Mouse (Mus musculus): ENCODE data around the gene Washc4. TPM values are rescaled to one million over a fixed set of nuclear protein-coding genes. Genes with fewer than 3 reads are reported as not detected.
A peak's percentile ranks its signal among the peaks of the same experiment; 100 is the strongest.

Gene Washc4
- polyA plus RNA-seq, 1 experiment: 1.3 TPM

- no peaks in the 10 kb centered on the region for H3K4me1 ChIP-seq (ENCODE audit: control insufficient read depth, insufficient read depth, low read length)
- no peak overlapping the region for H3K4me3 ChIP-seq (ENCODE audit: control insufficient read depth, low read depth, low read length)
- no peaks in the 10 kb centered on the region for H3K27me3 ChIP-seq (ENCODE audit: control insufficient read depth, insufficient read depth, low read length)
- no peak overlapping the region for H3K27ac ChIP-seq (ENCODE audit: control insufficient read depth, insufficient read depth, low read depth, low read length)
- TF ChIP-seq CTCF (IDR thresholded peaks at IDR 0.05; ENCODE audit: control insufficient read depth, insufficient read depth, insufficient replicate concordance, low read depth, low read length): no peak
- no peak for TF ChIP-seq POLR2A (IDR thresholded peaks at IDR 0.05; ENCODE audit: control insufficient read depth, low read depth, low read length)
- H3K36me3 ChIP-seq (ENCODE audit: control insufficient read depth, insufficient read depth, low read length): no peaks in the 10 kb centered on the region
Observed at GRCm38 (mm10) chr10:83636191-83636590, 92.6 kb downstream of the Washc4 start.

DNA sequence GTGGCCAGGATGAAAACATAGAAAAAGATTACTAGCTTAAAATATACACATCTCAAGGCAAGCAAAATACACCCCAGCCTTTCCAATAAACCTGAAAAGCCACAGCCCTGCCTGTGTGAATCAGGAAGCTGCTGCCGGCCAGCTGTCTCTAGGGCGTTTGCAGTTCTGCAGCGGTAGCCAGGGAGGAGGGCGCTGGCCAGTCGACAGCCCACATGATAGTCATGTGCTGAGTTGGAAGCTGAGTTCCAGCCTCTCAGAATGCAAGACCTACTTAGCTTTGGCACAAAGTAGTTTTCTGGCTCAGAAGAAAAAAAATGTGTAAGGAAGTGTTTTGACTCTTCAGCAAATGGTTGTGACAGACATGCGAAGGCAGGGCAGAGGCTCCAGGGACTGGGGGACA, 93.7 kb downstream of the Washc4 start:
- no peaks in the 10 kb centered on the region for H3K27me3 ChIP-seq (ENCODE audit: control insufficient read depth, insufficient read depth, low read length)
- H3K27ac ChIP-seq (ENCODE audit: control insufficient read depth, insufficient read depth, low read depth, low read length): peak overlapping the region; percentile 19; the same call in 1 of the 2 replicates
- H3K4me3 ChIP-seq (ENCODE audit: control insufficient read depth, low read depth, low read length): no peak overlapping the region
- H3K4me1 ChIP-seq (ENCODE audit: control insufficient read depth, insufficient read depth, low read length): no peaks in the 10 kb centered on the region
- H3K36me3 ChIP-seq (ENCODE audit: control insufficient read depth, insufficient read depth, low read length): no peaks in the 10 kb centered on the region
- TF ChIP-seq CTCF (IDR thresholded peaks at IDR 0.05; ENCODE audit: control insufficient read depth, insufficient read depth, insufficient replicate concordance, low read depth, low read length): no peak
- no peak for TF ChIP-seq POLR2A (IDR thresholded peaks at IDR 0.05; ENCODE audit: control insufficient read depth, low read depth, low read length)

DNA sequence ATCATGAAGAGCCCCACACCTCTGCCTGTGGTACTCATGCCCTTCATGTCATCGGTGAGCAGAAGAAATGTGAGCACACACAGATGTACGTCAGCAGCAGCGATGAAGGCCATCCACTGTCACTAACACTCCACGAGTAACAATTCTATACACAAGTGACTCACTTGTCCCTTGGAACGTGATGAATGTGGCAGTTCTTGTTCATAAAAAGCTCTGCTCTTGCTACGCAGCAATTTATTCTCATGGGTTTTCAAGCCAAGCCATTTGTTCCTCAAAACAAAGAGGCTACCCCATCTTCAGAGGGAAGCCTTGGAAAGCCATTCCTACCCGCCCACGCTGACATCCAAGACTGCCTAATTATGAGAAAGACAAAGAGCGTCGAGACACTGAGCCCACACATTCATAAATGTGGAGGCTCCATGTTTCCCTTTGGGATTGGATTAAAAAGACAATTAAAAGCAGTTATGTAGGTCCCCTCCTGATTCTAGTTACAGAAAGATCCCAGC, 96.4 kb downstream of the Washc4 start:
- Histone ChIP-seq H3K36me3 (ENCODE audit: control insufficient read depth, insufficient read depth, low read length) (no peaks in the 10 kb centered on the region), H3K4me3 (ENCODE audit: control insufficient read depth, low read depth, low read length) (no peak overlapping the region), H3K27ac (ENCODE audit: control insufficient read depth, insufficient read depth, low read depth, low read length) (no peak overlapping the region), H3K27me3 (ENCODE audit: control insufficient read depth, insufficient read depth, low read length) (no peaks in the 10 kb centered on the region), H3K4me1 (ENCODE audit: control insufficient read depth, insufficient read depth, low read length) (peaks cover 7% of the 10 kb centered on the region)
- TF ChIP-seq CTCF (IDR thresholded peaks at IDR 0.05; ENCODE audit: control insufficient read depth, insufficient read depth, insufficient replicate concordance, low read depth, low read length): no peak
- no peak for TF ChIP-seq POLR2A (IDR thresholded peaks at IDR 0.05; ENCODE audit: control insufficient read depth, low read depth, low read length)

- Histone ChIP-seq H3K4me1 (ENCODE audit: control insufficient read depth, insufficient read depth, low read length) (peaks cover 9% of the 10 kb centered on the region), H3K27ac (ENCODE audit: control insufficient read depth, insufficient read depth, low read depth, low read length) (no peak overlapping the region), H3K36me3 (ENCODE audit: control insufficient read depth, insufficient read depth, low read length) (no peaks in the 10 kb centered on the region), H3K27me3 (ENCODE audit: control insufficient read depth, insufficient read depth, low read length) (no peaks in the 10 kb centered on the region), H3K4me3 (ENCODE audit: control insufficient read depth, low read depth, low read length) (no peak overlapping the region)
- TF ChIP-seq POLR2A (IDR thresholded peaks at IDR 0.05; ENCODE audit: control insufficient read depth, low read depth, low read length) (no peak), CTCF (IDR thresholded peaks at IDR 0.05; ENCODE audit: control insufficient read depth, insufficient read depth, insufficient replicate concordance, low read depth, low read length) (no peak)
Observed at GRCm38 (mm10) chr10:83641641-83642040, 98.1 kb downstream of the Washc4 start.

GRCm38 (mm10) chr10:83644167-83644566, 100.6 kb downstream of the Washc4 start:
- no peak for TF ChIP-seq CTCF (IDR thresholded peaks at IDR 0.05; ENCODE audit: control insufficient read depth, insufficient read depth, insufficient replicate concordance, low read depth, low read length)
- TF ChIP-seq POLR2A (IDR thresholded peaks at IDR 0.05; ENCODE audit: control insufficient read depth, low read depth, low read length): no peak
- Histone ChIP-seq H3K4me1 (ENCODE audit: control insufficient read depth, insufficient read depth, low read length) (peaks cover 11% of the 10 kb centered on the region), H3K27me3 (ENCODE audit: control insufficient read depth, insufficient read depth, low read length) (no peaks in the 10 kb centered on the region), H3K27ac (ENCODE audit: control insufficient read depth, insufficient read depth, low read depth, low read length) (peak overlapping the region; percentile 0; the same call in 1 of the 2 replicates), H3K36me3 (ENCODE audit: control insufficient read depth, insufficient read depth, low read length) (no peaks in the 10 kb centered on the region), H3K4me3 (ENCODE audit: control insufficient read depth, low read depth, low read length) (no peak overlapping the region)

GRCm38 (mm10) chr10:83644865-83645715, 101.5 kb downstream of the Washc4 start:
- TF ChIP-seq CTCF (IDR thresholded peaks at IDR 0.05; ENCODE audit: control insufficient read depth, insufficient read depth, insufficient replicate concordance, low read depth, low read length) (no peak), POLR2A (IDR thresholded peaks at IDR 0.05; ENCODE audit: control insufficient read depth, low read depth, low read length) (peak; percentile 56; the same call in 1 of the 2 replicates)
- Histone ChIP-seq H3K4me3 (ENCODE audit: control insufficient read depth, low read depth, low read length) (no peak overlapping the region), H3K4me1 (ENCODE audit: control insufficient read depth, insufficient read depth, low read length) (peaks cover 11% of the 10 kb centered on the region), H3K27ac (ENCODE audit: control insufficient read depth, insufficient read depth, low read depth, low read length) (peak overlapping the region; percentile 83), H3K36me3 (ENCODE audit: control insufficient read depth, insufficient read depth, low read length) (no peaks in the 10 kb centered on the region), H3K27me3 (ENCODE audit: control insufficient read depth, insufficient read depth, low read length) (no peaks in the 10 kb centered on the region)

GRCm38 (mm10) chr10:83645716-83645990, 102.1 kb downstream of the Washc4 start:
- Histone ChIP-seq H3K27me3 (ENCODE audit: control insufficient read depth, insufficient read depth, low read length) (no peaks in the 10 kb centered on the region), H3K4me1 (ENCODE audit: control insufficient read depth, insufficient read depth, low read length) (peaks cover 11% of the 10 kb centered on the region), H3K4me3 (ENCODE audit: control insufficient read depth, low read depth, low read length) (no peak overlapping the region), H3K27ac (ENCODE audit: control insufficient read depth, insufficient read depth, low read depth, low read length) (peak overlapping the region; percentile 83), H3K36me3 (ENCODE audit: control insufficient read depth, insufficient read depth, low read length) (no peaks in the 10 kb centered on the region)
- TF ChIP-seq POLR2A (IDR thresholded peaks at IDR 0.05; ENCODE audit: control insufficient read depth, low read depth, low read length) (no peak), CTCF (IDR thresholded peaks at IDR 0.05; ENCODE audit: control insufficient read depth, insufficient read depth, insufficient replicate concordance, low read depth, low read length) (no peak)

Other genes with a start within 250 kb of the Washc4 start
- 6.6 and 8.5 TPM in 2 replicates for gene Slc41a2, start 205.9 kb upstream of the Washc4 start, polyA plus RNA-seq (2012; rRNA removed)
- 0.30 and 0.42 TPM in 2 replicates for gene D10Wsu102e, start 183.5 kb upstream of the Washc4 start, polyA plus RNA-seq (2012; rRNA removed)
- 0.32 and 0.34 TPM in 2 replicates for gene Aldh1l2, start 9.6 kb upstream of the Washc4 start, polyA plus RNA-seq (2012; rRNA removed)
- 22.5 and 30.7 TPM in 2 replicates for gene Appl2, start 105.0 kb downstream of the Washc4 start, polyA plus RNA-seq (2012; rRNA removed)
- 8.1 and 13.6 TPM in 2 replicates for gene 1500009L16Rik, start 179.1 kb downstream of the Washc4 start, polyA plus RNA-seq (2012; rRNA removed)